Mouse (Mus musculus): ENCODE results near the gene S1pr5.
"Not testable (repeated sequence)": the region's sequence is repeated elsewhere in the genome, so short reads cannot be mapped to it uniquely, and the experiment has no call there.

S1pr5 gene

GRCm38 (mm10) chr9:21265611-21266010, 17.4 kb upstream of the S1pr5 start:
- DNase-seq: no peak

- peak; percentile 95 to 97 for DNase-seq
Observed at GRCm38 (mm10) chr9:21265000-21265561, 16.8 kb upstream of the S1pr5 start, which contains the start of gene Atg4d. TSS of gene Atg4d (plus strand) at chr9:21265293.

GRCm38 (mm10) chr9:21264272-21264999, 16.2 kb upstream of the S1pr5 start:
- DNase-seq: no peak

GRCm38 (mm10) chr9:21261831-21262230, 13.6 kb upstream of the S1pr5 start:
- no peak for DNase-seq

GRCm38 (mm10) chr9:21260491-21261040, 12.3 kb upstream of the S1pr5 start:
- no peak for DNase-seq

- DNase-seq: not testable (repeated sequence)
Observed at GRCm38 (mm10) chr9:21256349-21256748, 8.1 kb upstream of the S1pr5 start.

GRCm38 (mm10) chr9:21254690-21255089, 6.4 kb upstream of the S1pr5 start:
- no peak for DNase-seq

GRCm38 (mm10) chr9:21251116-21251735, 3.0 kb upstream of the S1pr5 start:
- DNase-seq: no peak

- no peak for DNase-seq
Observed at GRCm38 (mm10) chr9:21250509-21250908, 2.3 kb upstream of the S1pr5 start.

GRCm38 (mm10) chr9:21249629-21250508, 1.6 kb upstream of the S1pr5 start:
- no peak for DNase-seq

- no peak for DNase-seq
Observed at GRCm38 (mm10) chr9:21246342-21246741, 1.9 kb downstream of the S1pr5 start.

GRCm38 (mm10) chr9:21245113-21245487, 3.1 kb downstream of the S1pr5 start:
- DNase-seq: no peak

- no peak for DNase-seq
Observed at GRCm38 (mm10) chr9:21244428-21245112, 3.7 kb downstream of the S1pr5 start.

GRCm38 (mm10) chr9:21243826-21244427, 4.3 kb downstream of the S1pr5 start:
- no peak for DNase-seq

GRCm38 (mm10) chr9:21241343-21241742, 6.9 kb downstream of the S1pr5 start:
- DNase-seq: peak; percentile 82 to 86

- no peak for DNase-seq
Observed at GRCm38 (mm10) chr9:21239465-21239848, 8.8 kb downstream of the S1pr5 start.

- peak; percentile 90 to 94 for DNase-seq
Observed at GRCm38 (mm10) chr9:21238733-21239464, 9.3 kb downstream of the S1pr5 start, which contains the start of gene Keap1. TSS of gene Keap1 (minus strand) at chr9:21239361.

GRCm38 (mm10) chr9:21238004-21238732, 10.1 kb downstream of the S1pr5 start:
- DNase-seq: no peak

GRCm38 (mm10) chr9:21237368-21238003, 10.8 kb downstream of the S1pr5 start:
- DNase-seq: peak; percentile 54 to 62

GRCm38 (mm10) chr9:21236991-21237367, 11.3 kb downstream of the S1pr5 start:
- DNase-seq: no peak

Data from thymus, postnatal 36 days (tissue).